Mouse (Mus musculus) MEL (cell line): Measurements from ENCODE around the gene Zic1. TPM values are rescaled to one million over a fixed set of nuclear protein-coding genes. Genes with fewer than 3 reads are reported as not detected.

Experiments
- DNase-seq: peaks from one replicate; pipeline ENCODE4 v3.0.0; 2011; ENCODE audit warnings: low read depth, low spot score
- H3K27ac ChIP-seq: 2 replicates; pipeline ENCODE4 v1.5.1; 2012; ENCODE audit warnings: low read depth, mild to moderate bottlenecking, control low read depth, low read length, moderate library complexity; ENCODE audit not compliant: control insufficient read depth
- H3K27me3 ChIP-seq, 2 experiments: fragments of 150-350 bp in 1 of 2; sonication (generic) in 1 of 2; 2 replicates each; pipeline ENCODE4 v1.6.1; 2012; ENCODE audit warnings: low read length in 2 of 2, mild to moderate bottlenecking in 2 of 2, improper control_type of control experiment in 1 of 2, moderate library complexity in 1 of 2; ENCODE audit not compliant: insufficient read depth in 2 of 2, control insufficient read depth in 1 of 2
- H3K36me3 ChIP-seq, 2 experiments: 2 replicates each; pipeline ENCODE4 v1.6.1; 2012 to 2014; ENCODE audit warnings: low read length in 2 of 2, improper control_type of control experiment in 1 of 2, inconsistent platforms in 1 of 2, mild to moderate bottlenecking in 1 of 2; ENCODE audit not compliant: insufficient read depth in 2 of 2, control insufficient read depth in 1 of 2
- H3K4me1 ChIP-seq, 2 experiments: fragments of 150-350 bp in 1 of 2; sonication (generic) in 1 of 2; 2 replicates each; pipeline ENCODE4 v1.6.1; 2012; ENCODE audit warnings: low read length in 2 of 2, improper control_type of control experiment in 1 of 2, mild to moderate bottlenecking in 1 of 2; ENCODE audit not compliant: insufficient read depth in 2 of 2, control insufficient read depth in 1 of 2
- H3K4me3 ChIP-seq, 2 experiments: fragments of 150-350 bp in 1 of 2; sonication (generic) in 1 of 2; 2 replicates each; pipeline ENCODE4 v1.5.1; 2012; ENCODE audit warnings: low read depth in 2 of 2, low read length in 2 of 2, mild to moderate bottlenecking in 2 of 2, moderate library complexity in 2 of 2, control low read depth in 1 of 2, improper control_type of control experiment in 1 of 2; ENCODE audit not compliant: control insufficient read depth in 1 of 2, insufficient read depth in 1 of 2
- H3K79me2 ChIP-seq: 2 replicates; pipeline ENCODE4 v1.6.1; 2012; ENCODE audit warnings: mild to moderate bottlenecking, low read length, moderate library complexity; ENCODE audit not compliant: control insufficient read depth, poor library complexity, insufficient read depth
- H3K9ac ChIP-seq: 2 replicates; pipeline ENCODE4 v1.6.1; 2012; ENCODE audit warnings: low read depth, mild to moderate bottlenecking, control low read depth, low read length, moderate library complexity; ENCODE audit not compliant: control insufficient read depth, poor library complexity, severe bottlenecking
- H3K9me3 ChIP-seq: fragments of 150-350 bp; sonication (generic); replicated peaks from 2 replicates; pipeline ENCODE4 v1.6.1; 2012; ENCODE audit warnings: mild to moderate bottlenecking, low read length, improper control_type of control experiment, moderate library complexity; ENCODE audit not compliant: insufficient read depth
- BHLHE40 ChIP-seq: IDR thresholded peaks from 2 replicates; pipeline ENCODE4 v1.6.1; 2012; ENCODE audit warnings: low read depth, mild to moderate bottlenecking, inconsistent platforms, low read length, improper control_type of control experiment, borderline replicate concordance
- CHD1 ChIP-seq: IDR thresholded peaks from 2 replicates; pipeline ENCODE4 v1.6.1; 2012; ENCODE audit warnings: low read depth, mild to moderate bottlenecking, inconsistent platforms, low read length, improper control_type of control experiment
- CHD2 ChIP-seq: IDR thresholded peaks from 2 replicates; pipeline ENCODE4 v1.6.1; 2011; ENCODE audit warnings: low read length, improper control_type of control experiment
- CTCF ChIP-seq, 3 experiments: IDR thresholded peaks in 2 of 3; conservative IDR thresholded peaks in 1 of 3; 2 replicates each; pipeline ENCODE4 v1.5.1; 2011 to 2012; ENCODE audit warnings: low read length in 3 of 3, low read depth in 2 of 3, mild to moderate bottlenecking in 2 of 3, improper control_type of control experiment in 1 of 3, inconsistent platforms in 1 of 3, mixed read lengths in 1 of 3, moderate library complexity in 1 of 3; ENCODE audit not compliant: control insufficient read depth in 1 of 3, insufficient read depth in 1 of 3, poor library complexity in 1 of 3, severe bottlenecking in 1 of 3
- GABPA ChIP-seq: IDR thresholded peaks from 2 replicates; pipeline ENCODE4 v1.6.1; 2012; ENCODE audit warnings: low read depth, mild to moderate bottlenecking, inconsistent platforms, low read length, improper control_type of control experiment, moderate library complexity
- MAFK ChIP-seq: IDR thresholded peaks from 2 replicates; pipeline ENCODE4 v1.6.1; 2011; ENCODE audit warnings: low read depth, mild to moderate bottlenecking, low read length, improper control_type of control experiment, borderline replicate concordance
- MYC ChIP-seq: IDR thresholded peaks from 2 replicates; pipeline ENCODE4 v1.6.1; 2011; ENCODE audit warnings: low read depth, mild to moderate bottlenecking, low read length, improper control_type of control experiment, moderate library complexity
- NELFE ChIP-seq: IDR thresholded peaks from 2 replicates; pipeline ENCODE4 v1.6.1; 2011; ENCODE audit warnings: low read depth, low read length, improper control_type of control experiment
- POLR2AphosphoS2 ChIP-seq: IDR thresholded peaks from 2 replicates; pipeline ENCODE4 v1.6.1; 2011; ENCODE audit warnings: low read length, improper control_type of control experiment
- SIN3A ChIP-seq: IDR thresholded peaks from 2 replicates; pipeline ENCODE4 v1.6.1; 2012; ENCODE audit warnings: low read length, improper control_type of control experiment, inconsistent platforms
- TAL1 ChIP-seq: IDR thresholded peaks from 2 replicates; pipeline ENCODE4 v1.6.1; 2012; ENCODE audit warnings: mild to moderate bottlenecking, inconsistent platforms, low read length, moderate library complexity, mixed read lengths
- TBP ChIP-seq: IDR thresholded peaks from 2 replicates; pipeline ENCODE4 v1.8.0; 2011; ENCODE audit warnings: low read depth, low read length, improper control_type of control experiment
- TCF12 ChIP-seq: IDR thresholded peaks from 2 replicates; pipeline ENCODE4 v1.6.1; 2014; ENCODE audit warnings: low read depth, mild to moderate bottlenecking, inconsistent platforms, low read length, improper control_type of control experiment, moderate library complexity
- USF2 ChIP-seq, 2 experiments: IDR thresholded peaks; 2 replicates each; pipeline ENCODE4 v1.6.1; 2011 to 2012; ENCODE audit warnings: improper control_type of control experiment in 2 of 2, low read length in 2 of 2, borderline replicate concordance in 1 of 2, inconsistent platforms in 1 of 2, low read depth in 1 of 2, mild to moderate bottlenecking in 1 of 2; ENCODE audit not compliant: insufficient read depth in 1 of 2
- ZMIZ1 ChIP-seq: IDR thresholded peaks from 2 replicates; pipeline ENCODE4 v1.6.1; 2012; ENCODE audit warnings: low read depth, mild to moderate bottlenecking, inconsistent platforms, low read length, improper control_type of control experiment, moderate library complexity
- ZNF384 ChIP-seq: IDR thresholded peaks from 2 replicates; pipeline ENCODE4 v1.6.1; 2012; ENCODE audit warnings: low read depth, mild to moderate bottlenecking, inconsistent platforms, low read length, improper control_type of control experiment
- polyA plus RNA-seq, 2 experiments: library from polyadenylated mRNA; stranded (reverse) in 1 of 2; unstranded in 1 of 2; fragments of >175 nt in 1 of 2; fragments of >200 nt in 1 of 2; gene quantifications; 2 replicates each; pipeline versions ENCODE4 v1.2.1 to v1.2.4; 2012; ENCODE audit warnings: low replicate concordance in 2 of 2, low read depth in 1 of 2; ENCODE audit not compliant: insufficient read length in 2 of 2, insufficient read depth in 1 of 2, missing spikeins in 1 of 2
- total RNA-seq: library from RNA; depleted of rRNA; stranded (reverse); fragments of 300-350 nt; gene quantifications from 2 replicates; pipeline ENCODE4 v1.2.3, GENCODE M21; 2012

The Zic1 gene
- total and polyA plus RNA-seq, 3 experiments: not detected

DNA sequence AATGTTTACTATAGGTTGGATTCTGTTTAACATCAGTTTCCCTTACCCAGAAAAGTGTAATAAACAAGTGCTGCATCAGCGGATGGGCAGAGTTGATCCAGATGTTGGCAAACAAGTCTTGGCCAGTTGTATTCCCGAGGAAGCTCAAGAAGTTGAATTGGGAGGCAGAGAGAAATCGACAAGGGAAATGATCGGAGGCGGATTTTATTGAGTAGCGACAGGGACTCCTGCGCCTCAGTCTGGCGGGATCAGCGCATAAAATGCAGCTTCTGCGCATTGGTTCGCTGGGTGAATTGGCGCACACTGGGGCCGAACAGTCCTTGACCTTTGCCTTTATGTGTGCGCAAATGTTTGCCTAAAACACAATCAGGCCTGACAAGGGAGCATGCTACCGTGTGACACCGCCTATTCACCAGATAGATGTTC is 40.2 kb upstream of the Zic1 start:
- Histone ChIP-seq H3K9me3 (no peaks in the 10 kb centered on the region), H3K27me3 (no peaks in the 10 kb centered on the region), H3K4me3 (no peak overlapping the region), H3K9ac (no peak overlapping the region), H3K79me2 (no peaks in the 10 kb centered on the region), H3K4me1 (no peaks in the 10 kb centered on the region), H3K27ac (no peak overlapping the region), H3K36me3 (no peaks in the 10 kb centered on the region)
- TF ChIP-seq GABPA: no peak
- TF ChIP-seq BHLHE40: no peak
- no peak for TF ChIP-seq TBP
- TF ChIP-seq SIN3A: no peak
- no peak for TF ChIP-seq TCF12
- no peak for TF ChIP-seq NELFE
- no peak for TF ChIP-seq ZMIZ1
- TF ChIP-seq MAFK: no peak
- TF ChIP-seq CTCF (IDR thresholded peaks at IDR 0.05 in 2 of 3, conservative IDR thresholded peaks at IDR 0.05 in 1 of 3; ENCODE audit: control insufficient read depth in 1 of 3, insufficient read depth in 1 of 3, low read depth in 2 of 3, low read length in 3 of 3, poor library complexity in 1 of 3, severe bottlenecking in 1 of 3): no peak
- no peak for TF ChIP-seq CHD1
- TF ChIP-seq POLR2AphosphoS2: no peak
- no peak for DNase-seq

DNA sequence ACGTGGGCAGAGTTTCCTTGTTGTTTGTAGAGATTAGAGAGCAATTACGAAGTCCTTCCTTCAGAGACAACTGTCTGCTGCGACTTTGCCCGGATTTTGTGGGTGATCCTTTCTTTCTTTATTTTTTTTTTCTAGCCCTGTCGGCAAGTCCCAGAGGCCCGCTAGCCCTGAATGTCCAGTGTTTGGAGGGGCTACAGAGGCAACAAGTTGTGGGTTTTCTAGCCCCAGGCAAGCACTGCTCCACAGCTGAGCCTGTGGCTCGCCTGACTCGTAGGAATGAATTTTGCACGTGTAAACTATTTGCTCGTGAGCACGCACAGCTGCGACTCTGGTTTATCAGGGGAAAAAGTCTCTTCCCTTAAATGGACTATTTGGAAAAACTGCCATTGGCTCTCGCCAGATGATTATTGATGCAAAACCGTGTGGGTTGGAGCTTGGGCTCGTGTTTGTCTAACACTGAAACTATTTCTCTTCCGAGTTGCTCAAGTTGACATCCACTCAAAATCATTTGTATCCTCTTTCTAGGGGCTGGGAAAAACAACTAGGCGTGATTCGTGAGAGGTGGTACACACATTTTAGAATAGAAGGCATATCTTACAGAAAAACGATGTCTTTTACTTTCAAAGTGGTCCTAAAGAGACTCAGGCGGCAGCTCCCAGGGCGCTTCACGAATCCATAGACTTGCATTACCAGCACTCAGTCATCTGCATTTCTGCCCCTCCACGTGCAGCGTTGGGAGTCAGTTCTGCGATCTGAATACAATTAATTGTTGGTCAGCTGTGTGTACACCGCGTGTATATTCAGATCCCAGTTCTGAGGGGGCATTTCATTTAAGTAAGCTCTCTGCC is 39.5 kb upstream of the Zic1 start:
- no peaks in the 10 kb centered on the region for H3K36me3 ChIP-seq
- H3K27me3 ChIP-seq: no peaks in the 10 kb centered on the region
- TF ChIP-seq POLR2AphosphoS2 (no peak), CHD1 (no peak), USF2 (IDR thresholded peaks at IDR 0.05; ENCODE audit: borderline replicate concordance in 1 of 2, insufficient read depth in 1 of 2, low read depth in 1 of 2, low read length in 2 of 2) (no peak), CHD2 (no peak), ZNF384 (no peak), TAL1 (no peak), MYC (no peak)
- DNase-seq: no peak
- H3K27ac ChIP-seq: no peak overlapping the region
- no peaks in the 10 kb centered on the region for H3K4me1 ChIP-seq
- H3K79me2 ChIP-seq: no peaks in the 10 kb centered on the region
- H3K9ac ChIP-seq: no peak overlapping the region
- no peaks in the 10 kb centered on the region for H3K9me3 ChIP-seq
- no peak overlapping the region for H3K4me3 ChIP-seq
